ENCODE assay signal across 16 mouse cellular contexts in genomic region chr17:74543615-74544014, GRCm38 (mm10).
"Had no signal": no experiment of that assay in that cellular context is flagged by ENCODE, and none has a peak within 500 bp of the region (broad histone marks: within the 10 kb centered on the region; RNA-seq: fewer than 3 reads in every experiment).

No protein-coding gene starts in this region.

- DNase-seq: kidney, postnatal 10 days; kidney, postnatal 36 days; layer of hippocampus, postnatal 36 days; liver, embryonic 13.5 days; lung, adult 2 months; lung, postnatal 14 days; lung, postnatal 4 days; midbrain, embryonic 14.5 days; right cerebral cortex, postnatal 14 days; right cerebral cortex, postnatal 4 days; thymus, adult 2 months; thymus, postnatal 14 days; thymus, postnatal 4 days had no signal

- H3K27me3 ChIP-seq: liver, embryonic 13.5 days had no signal

- H3K4me3 ChIP-seq: left cerebral cortex, adult 2 months; liver, embryonic 13.5 days had no signal

- H3K9me3 ChIP-seq: liver, embryonic 13.5 days had no signal

- H3K4me2 ChIP-seq: liver, embryonic 13.5 days; midbrain, embryonic 11.5 days had no signal

- H3K9ac ChIP-seq: liver, embryonic 13.5 days had no signal

- H3K27ac ChIP-seq: left cerebral cortex, adult 2 months; liver, embryonic 13.5 days; stomach, postnatal 0 days had no signal
